Mouse (Mus musculus): Measurements from ENCODE around the gene Abhd2. TPM values are rescaled to one million over a fixed set of nuclear protein-coding genes. Genes with fewer than 3 reads are reported as not detected.

The Abhd2 gene
- polyA plus RNA-seq, 1 experiment, result 12.8 TPM

GRCm38 (mm10) chr7:79300432-79301151 lies 27.6 kb downstream of the Abhd2 start:
- peaks cover 23% of the 10 kb centered on the region for H3K36me3 ChIP-seq (ENCODE audit: control insufficient read depth, insufficient read depth, low read length)
- DNase-seq (ENCODE audit: low read depth in 1 of 2, low spot score in 2 of 2), result peak in 1 of 2 experiments; percentile 39
- H3K4me1 ChIP-seq (ENCODE audit: control insufficient read depth, insufficient read depth, insufficient read length), result peaks cover 3% of the 10 kb centered on the region; the same call in 1 of the 2 replicates
- H3K27ac ChIP-seq (ENCODE audit: insufficient read depth, low read length), result no peak overlapping the region
- no peaks in the 10 kb centered on the region for H3K27me3 ChIP-seq (ENCODE audit: control insufficient read depth, insufficient read depth, low read length)
- TF ChIP-seq POLR2A (IDR thresholded peaks at IDR 0.05; ENCODE audit: low read depth, low read length) (no peak), CTCF (IDR thresholded peaks at IDR 0.05; ENCODE audit: extremely low read depth, insufficient read depth, insufficient read length, insufficient replicate concordance) (no peak)
- H3K4me3 ChIP-seq (ENCODE audit: extremely low read depth, insufficient read depth, insufficient read length), result no peak overlapping the region
- 52% methylated on average over 13 of the region's 13 CpGs for WGBS

- no peak overlapping the region for H3K27ac ChIP-seq (ENCODE audit: insufficient read depth, low read length)
- TF ChIP-seq CTCF (IDR thresholded peaks at IDR 0.05; ENCODE audit: extremely low read depth, insufficient read depth, insufficient read length, insufficient replicate concordance) (no peak), POLR2A (IDR thresholded peaks at IDR 0.05; ENCODE audit: low read depth, low read length) (no peak)
- H3K4me1 ChIP-seq (ENCODE audit: control insufficient read depth, insufficient read depth, insufficient read length), result peaks cover 3% of the 10 kb centered on the region; the same call in 1 of the 2 replicates
- no peak for DNase-seq (ENCODE audit: low read depth in 1 of 2, low spot score in 2 of 2)
- H3K27me3 ChIP-seq (ENCODE audit: control insufficient read depth, insufficient read depth, low read length), result no peaks in the 10 kb centered on the region
- WGBS, result 90% methylated on average over 6 of the region's 6 CpGs
- no peak overlapping the region for H3K4me3 ChIP-seq (ENCODE audit: extremely low read depth, insufficient read depth, insufficient read length)
- H3K36me3 ChIP-seq (ENCODE audit: control insufficient read depth, insufficient read depth, low read length), result peaks cover 17% of the 10 kb centered on the region
Measured at GRCm38 (mm10) chr7:79302145-79302544, 29.1 kb downstream of the Abhd2 start.

- DNase-seq (ENCODE audit: low read depth in 1 of 2, low spot score in 2 of 2), result no peak
- Histone ChIP-seq H3K36me3 (ENCODE audit: control insufficient read depth, insufficient read depth, low read length) (peaks cover 15% of the 10 kb centered on the region), H3K4me3 (ENCODE audit: extremely low read depth, insufficient read depth, insufficient read length) (no peak overlapping the region), H3K27ac (ENCODE audit: insufficient read depth, low read length) (no peak overlapping the region), H3K27me3 (ENCODE audit: control insufficient read depth, insufficient read depth, low read length) (no peaks in the 10 kb centered on the region), H3K4me1 (ENCODE audit: control insufficient read depth, insufficient read depth, insufficient read length) (peaks cover 3% of the 10 kb centered on the region; the same call in 1 of the 2 replicates)
- 96% methylated on average over 2 of the region's 2 CpGs for WGBS
- no peak for TF ChIP-seq POLR2A (IDR thresholded peaks at IDR 0.05; ENCODE audit: low read depth, low read length)
- TF ChIP-seq CTCF (IDR thresholded peaks at IDR 0.05; ENCODE audit: extremely low read depth, insufficient read depth, insufficient read length, insufficient replicate concordance), result no peak
Measured at GRCm38 (mm10) chr7:79302586-79302985, 29.6 kb downstream of the Abhd2 start.

GRCm38 (mm10) chr7:79303183-79303761 lies 30.3 kb downstream of the Abhd2 start:
- 70% methylated on average over 6 of the region's 6 CpGs for WGBS
- Histone ChIP-seq H3K27me3 (ENCODE audit: control insufficient read depth, insufficient read depth, low read length) (no peaks in the 10 kb centered on the region), H3K27ac (ENCODE audit: insufficient read depth, low read length) (no peak overlapping the region), H3K4me3 (ENCODE audit: extremely low read depth, insufficient read depth, insufficient read length) (no peak overlapping the region), H3K36me3 (ENCODE audit: control insufficient read depth, insufficient read depth, low read length) (peaks cover 8% of the 10 kb centered on the region), H3K4me1 (ENCODE audit: control insufficient read depth, insufficient read depth, insufficient read length) (peaks cover 3% of the 10 kb centered on the region; the same call in 1 of the 2 replicates)
- TF ChIP-seq CTCF (IDR thresholded peaks at IDR 0.05; ENCODE audit: extremely low read depth, insufficient read depth, insufficient read length, insufficient replicate concordance) (no peak), POLR2A (IDR thresholded peaks at IDR 0.05; ENCODE audit: low read depth, low read length) (no peak)
- DNase-seq (ENCODE audit: low read depth in 1 of 2, low spot score in 2 of 2), result no peak

GRCm38 (mm10) chr7:79308455-79309030 lies 35.5 kb downstream of the Abhd2 start:
- DNase-seq (ENCODE audit: low read depth in 1 of 2, low spot score in 2 of 2), result no peak
- Histone ChIP-seq H3K36me3 (ENCODE audit: control insufficient read depth, insufficient read depth, low read length) (no peaks in the 10 kb centered on the region), H3K4me3 (ENCODE audit: extremely low read depth, insufficient read depth, insufficient read length) (no peak overlapping the region), H3K27ac (ENCODE audit: insufficient read depth, low read length) (no peak overlapping the region), H3K4me1 (ENCODE audit: control insufficient read depth, insufficient read depth, insufficient read length) (peaks cover 5% of the 10 kb centered on the region; the same call in 1 of the 2 replicates), H3K27me3 (ENCODE audit: control insufficient read depth, insufficient read depth, low read length) (no peaks in the 10 kb centered on the region)
- 86% methylated on average over 8 of the region's 8 CpGs for WGBS
- TF ChIP-seq CTCF (IDR thresholded peaks at IDR 0.05; ENCODE audit: extremely low read depth, insufficient read depth, insufficient read length, insufficient replicate concordance) (no peak), POLR2A (IDR thresholded peaks at IDR 0.05; ENCODE audit: low read depth, low read length) (no peak)

GRCm38 (mm10) chr7:79309247-79310190 lies 36.5 kb downstream of the Abhd2 start:
- WGBS, result 77% methylated on average over 19 of the region's 19 CpGs
- H3K27me3 ChIP-seq (ENCODE audit: control insufficient read depth, insufficient read depth, low read length), result no peaks in the 10 kb centered on the region
- TF ChIP-seq CTCF (IDR thresholded peaks at IDR 0.05; ENCODE audit: extremely low read depth, insufficient read depth, insufficient read length, insufficient replicate concordance), result no peak
- no peak overlapping the region for H3K4me3 ChIP-seq (ENCODE audit: extremely low read depth, insufficient read depth, insufficient read length)
- no peak overlapping the region for H3K27ac ChIP-seq (ENCODE audit: insufficient read depth, low read length)
- no peak for DNase-seq (ENCODE audit: low read depth in 1 of 2, low spot score in 2 of 2)
- no peaks in the 10 kb centered on the region for H3K36me3 ChIP-seq (ENCODE audit: control insufficient read depth, insufficient read depth, low read length)
- peaks cover 14% of the 10 kb centered on the region for H3K4me1 ChIP-seq (ENCODE audit: control insufficient read depth, insufficient read depth, insufficient read length)

All from spleen, adult 2 months (tissue).